Mouse (Mus musculus) layer of hippocampus, postnatal 25 days (tissue): ENCODE results near the gene Kcnk1. TPM values are rescaled to one million over a fixed set of nuclear protein-coding genes. Genes with fewer than 3 reads are reported as not detected.

Source experiments
- DNase-seq, 2 experiments: peaks; one replicate each; pipeline ENCODE4 v3.0.0; 2022; ENCODE audit warnings: mixed read lengths in 2 of 2, low spot score in 1 of 2; ENCODE audit errors: extremely low spot score in 1 of 2
- total RNA-seq, 2 experiments: library from RNA; stranded (reverse); gene quantifications; 2 replicates each; pipeline ENCODE4 v1.2.3; 2021

Gene Kcnk1
- total RNA-seq, result 10 to 100 TPM; 78.3 to 82.5 TPM

GRCm38 (mm10) chr8:125995101-125995986, at the start of gene Kcnk1:
Kcnk1 (plus strand) TSS chr8:125995170.
- DNase-seq, result peak; percentile 56 to 81

GRCm38 (mm10) chr8:125948696-125949308, 46.2 kb upstream of the Kcnk1 start:
- DNase-seq, result no peak

GRCm38 (mm10) chr8:125950007-125950940, 44.7 kb upstream of the Kcnk1 start:
- DNase-seq, result peak; percentile 61 to 87

GRCm38 (mm10) chr8:125955671-125956070, 39.3 kb upstream of the Kcnk1 start:
- DNase-seq, result peak; percentile 61 to 83

- DNase-seq, result no peak
Measured at GRCm38 (mm10) chr8:125956796-125957195, 38.2 kb upstream of the Kcnk1 start.

- DNase-seq, result no peak
Measured at GRCm38 (mm10) chr8:125957226-125957993, 37.6 kb upstream of the Kcnk1 start.

- DNase-seq, result no peak
Measured at GRCm38 (mm10) chr8:125957994-125958368, 37.0 kb upstream of the Kcnk1 start.

GRCm38 (mm10) chr8:125959363-125959771, 35.6 kb upstream of the Kcnk1 start:
- DNase-seq, result peak; percentile 27 to 51

- DNase-seq, result peak in 1 of 2 experiments; percentile 9
Measured at GRCm38 (mm10) chr8:125960037-125960436, 34.9 kb upstream of the Kcnk1 start.

- no peak for DNase-seq
Measured at GRCm38 (mm10) chr8:125961790-125962189, 33.2 kb upstream of the Kcnk1 start.

GRCm38 (mm10) chr8:125963807-125964211, 31.2 kb upstream of the Kcnk1 start:
- no peak for DNase-seq

GRCm38 (mm10) chr8:125971336-125971735, 23.6 kb upstream of the Kcnk1 start:
- DNase-seq, result no peak

GRCm38 (mm10) chr8:125975981-125976380, 19.0 kb upstream of the Kcnk1 start:
- DNase-seq, result no peak

- DNase-seq, result no peak
Measured at GRCm38 (mm10) chr8:125980826-125981225, 14.1 kb upstream of the Kcnk1 start.

GRCm38 (mm10) chr8:125983515-125983914, 11.5 kb upstream of the Kcnk1 start:
- no peak for DNase-seq

- no peak for DNase-seq
Measured at GRCm38 (mm10) chr8:125984140-125984539, 10.8 kb upstream of the Kcnk1 start.

- DNase-seq, result no peak
Measured at GRCm38 (mm10) chr8:125985364-125985763, 9.6 kb upstream of the Kcnk1 start.

GRCm38 (mm10) chr8:125986999-125987589, 7.9 kb upstream of the Kcnk1 start:
- DNase-seq, result no peak

- no peak for DNase-seq
Measured at GRCm38 (mm10) chr8:125987996-125988395, 7.0 kb upstream of the Kcnk1 start.
